Mouse (Mus musculus): ENCODE measurements around the gene Znrf2. TPM values are rescaled to one million over a fixed set of nuclear protein-coding genes. Genes with fewer than 3 reads are reported as not detected.

Znrf2 gene
- 10 to 100 TPM; 10.9 to 11.0 TPM for total RNA-seq (2021)
- long read RNA-seq, experiment 1, full-length matches to known transcripts, result 11 of 18 reads
- long read RNA-seq, experiment 1, partial matches to known transcripts, result 1 of 18 reads
- long read RNA-seq, experiment 1, other reads (novel, unspliced or antisense), result 6 of 18 reads
- long read RNA-seq, experiment 2, full-length matches to known transcripts, result 14 of 18 reads
- long read RNA-seq, experiment 2, partial matches to known transcripts, result 0 of 18 reads
- long read RNA-seq, experiment 2, other reads (novel, unspliced or antisense), result 4 of 18 reads

DNA sequence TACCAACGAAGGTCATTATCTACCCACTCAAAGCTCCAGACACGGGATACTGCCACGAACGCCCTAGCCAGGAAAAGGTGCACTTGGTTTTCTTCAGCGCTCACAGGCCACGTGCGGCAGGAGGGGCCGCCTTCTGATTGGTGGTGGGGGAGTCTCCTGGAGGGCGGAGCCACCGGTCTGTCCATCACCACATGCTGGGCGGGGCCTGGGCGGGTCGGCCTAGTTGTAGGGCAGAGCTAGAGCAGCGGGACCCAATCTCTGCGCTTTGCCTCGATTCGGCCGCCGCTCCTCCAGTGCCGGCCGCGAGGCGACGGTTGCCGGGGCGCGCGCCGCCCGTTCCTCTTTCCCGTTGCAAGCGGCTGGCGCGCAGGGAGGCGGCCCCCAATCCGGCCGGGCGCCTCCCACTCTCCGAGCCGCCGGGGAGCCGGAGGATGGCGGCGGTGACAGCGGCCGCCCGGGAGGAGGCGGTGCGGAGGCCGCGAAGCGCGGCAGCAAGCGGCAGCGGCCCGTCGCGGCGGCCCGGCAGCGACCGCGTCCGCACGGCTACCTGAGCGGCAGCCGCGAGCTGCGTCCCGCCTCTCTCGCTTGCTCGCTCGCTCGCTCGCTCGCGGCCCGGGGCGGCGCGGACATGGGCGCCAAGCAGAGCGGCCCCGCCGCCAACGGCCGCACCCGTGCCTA, at the start of gene Znrf2:
Gene Znrf2 (plus strand): TSS at position 529 of the 678 bp plus-strand sequence.
- DNase-seq (ENCODE audit: low spot score in 2 of 2), result peak; percentile 84 to 92

DNA sequence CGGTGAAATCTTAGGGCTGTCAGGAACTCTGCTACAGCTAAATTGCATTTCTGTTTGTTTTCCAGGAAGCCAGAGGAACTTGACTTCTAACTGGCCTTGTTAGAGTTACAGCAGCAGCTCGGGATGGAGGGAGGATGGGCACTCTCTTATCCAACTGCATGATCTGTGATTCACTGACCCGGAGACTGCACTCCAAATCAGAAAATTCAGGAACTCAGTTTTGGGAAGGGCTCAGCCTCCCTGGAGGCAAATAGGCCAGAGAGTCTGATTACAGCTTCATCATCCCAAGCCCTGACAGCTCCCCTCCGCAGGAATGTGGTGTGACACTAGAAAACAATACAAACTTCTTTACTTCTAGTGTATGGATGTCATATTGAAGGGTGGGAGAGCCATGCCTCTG, 49.0 kb upstream of the Znrf2 start:
- no peak for DNase-seq (ENCODE audit: low spot score in 2 of 2)

GRCm38 (mm10) chr6:54770766-54771165, 46.0 kb upstream of the Znrf2 start:
- no peak for DNase-seq (ENCODE audit: low spot score in 2 of 2)

DNA sequence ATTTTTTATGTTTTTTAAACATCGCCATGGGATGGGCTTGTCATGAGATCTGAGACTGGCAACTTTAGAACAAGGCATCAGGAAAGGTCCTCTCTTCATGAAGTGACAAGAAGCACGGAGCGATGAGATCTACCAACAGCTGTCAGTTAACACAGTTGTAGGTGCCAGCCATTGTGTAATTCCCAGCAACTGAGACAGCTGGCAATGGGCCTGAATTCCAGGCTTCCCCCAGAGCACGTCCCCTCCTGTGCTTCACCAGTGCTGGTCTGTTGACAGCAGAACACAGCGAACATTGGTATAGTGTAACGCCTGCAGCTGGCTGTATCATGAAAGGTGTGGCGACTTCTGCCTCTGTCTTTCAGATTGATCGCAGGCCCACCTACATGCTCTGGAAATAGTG, 45.5 kb upstream of the Znrf2 start:
- DNase-seq (ENCODE audit: low spot score in 2 of 2), result peak; percentile 29 to 66

DNA sequence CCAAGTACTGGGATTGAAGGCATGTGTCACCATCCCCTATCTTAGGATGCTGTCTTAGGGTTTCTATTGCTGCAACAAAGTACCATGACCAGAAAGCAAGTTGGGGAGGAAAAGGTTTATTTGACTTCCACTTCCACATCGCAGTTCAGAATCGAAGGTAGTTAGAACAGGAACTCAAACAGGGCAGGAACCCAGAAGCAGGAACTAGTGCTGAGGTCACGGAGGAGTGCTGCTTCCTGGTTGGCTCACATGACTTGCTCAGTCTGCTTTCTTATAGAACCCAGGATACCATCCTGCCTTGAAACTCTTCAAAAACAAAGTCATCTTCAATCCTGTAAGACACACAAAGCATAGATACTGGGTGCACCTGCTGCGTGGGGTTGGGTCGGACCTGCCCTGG, 44.6 kb upstream of the Znrf2 start:
- DNase-seq (ENCODE audit: low spot score in 2 of 2), result no peak

DNA sequence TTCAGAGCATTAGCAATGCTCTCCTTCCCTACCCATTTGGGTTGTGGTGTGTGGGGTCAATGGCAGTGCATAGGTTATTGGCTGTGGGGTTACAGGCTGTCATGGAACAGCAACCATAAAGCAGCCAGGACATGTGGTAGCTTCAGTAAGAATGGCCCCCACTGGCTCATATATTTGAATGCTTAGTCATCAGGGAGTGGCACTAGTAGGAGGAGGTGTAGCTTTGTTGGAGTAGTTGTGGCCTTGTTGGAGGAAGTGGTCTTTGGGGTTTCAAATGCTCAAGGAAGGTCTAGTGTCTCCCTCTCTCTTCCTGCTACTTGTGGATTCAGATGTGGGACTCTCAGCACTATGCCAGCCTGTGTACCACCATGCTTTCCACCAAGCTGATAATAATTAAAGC, 41.0 kb upstream of the Znrf2 start:
- no peak for DNase-seq (ENCODE audit: low spot score in 2 of 2)

GRCm38 (mm10) chr6:54777661-54778060, 39.1 kb upstream of the Znrf2 start:
- DNase-seq (ENCODE audit: low spot score in 2 of 2), result no peak

GRCm38 (mm10) chr6:54779968-54780367, 36.7 kb upstream of the Znrf2 start:
- DNase-seq (ENCODE audit: low spot score in 2 of 2), result no peak

GRCm38 (mm10) chr6:54780569-54781304, 36.0 kb upstream of the Znrf2 start:
- no peak for DNase-seq (ENCODE audit: low spot score in 2 of 2)

- no peak for DNase-seq (ENCODE audit: low spot score in 2 of 2)
Measured at GRCm38 (mm10) chr6:54781881-54782280, 34.8 kb upstream of the Znrf2 start.

GRCm38 (mm10) chr6:54785098-54785730, 31.5 kb upstream of the Znrf2 start:
- DNase-seq (ENCODE audit: low spot score in 2 of 2), result no peak

- DNase-seq (ENCODE audit: low spot score in 2 of 2), result no peak
Measured at GRCm38 (mm10) chr6:54786766-54787165, 29.9 kb upstream of the Znrf2 start.

GRCm38 (mm10) chr6:54788493-54788892, 28.2 kb upstream of the Znrf2 start:
- DNase-seq (ENCODE audit: low spot score in 2 of 2), result no peak

DNA sequence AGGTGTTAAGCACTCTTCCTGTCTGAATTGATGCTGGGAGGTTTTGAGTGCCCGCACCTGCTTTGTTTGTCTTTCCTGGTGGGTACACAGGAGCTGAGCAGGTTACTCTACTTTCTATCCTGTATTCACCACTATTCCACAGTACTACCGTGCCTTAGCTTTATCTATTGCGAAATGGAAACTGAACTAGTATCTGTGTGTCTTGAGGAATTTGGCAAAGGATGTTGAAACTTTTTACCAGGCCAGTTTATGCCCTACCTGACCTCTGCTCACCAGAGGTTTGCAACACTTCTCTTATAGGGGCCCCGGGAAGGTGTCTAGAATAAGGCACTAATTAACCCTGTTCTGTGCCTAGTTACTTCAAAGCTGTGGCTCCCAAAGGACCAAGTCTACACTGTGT, 27.6 kb upstream of the Znrf2 start:
- DNase-seq (ENCODE audit: low spot score in 2 of 2), result no peak

DNA sequence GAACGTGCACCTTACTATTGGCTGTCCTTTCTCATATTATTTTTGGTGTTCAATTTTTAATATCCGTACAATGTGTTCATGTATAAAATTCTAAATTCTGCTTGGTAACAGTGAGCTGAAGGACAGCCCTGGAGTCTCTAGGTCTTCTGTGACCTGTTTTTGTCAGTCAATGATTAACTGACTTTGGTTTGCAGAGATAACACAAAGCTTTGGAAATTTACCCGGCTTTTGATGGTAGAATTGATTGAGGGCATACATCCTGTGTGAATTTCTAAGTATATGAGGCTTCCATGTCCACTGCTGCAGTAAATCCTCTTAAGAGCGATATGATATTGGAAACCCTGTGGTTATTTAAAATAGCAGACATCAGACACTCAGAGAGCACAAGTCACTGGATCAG, 26.6 kb upstream of the Znrf2 start:
- DNase-seq (ENCODE audit: low spot score in 2 of 2), result no peak

- no peak for DNase-seq (ENCODE audit: low spot score in 2 of 2)
Measured at GRCm38 (mm10) chr6:54793853-54794252, 22.9 kb upstream of the Znrf2 start.

- DNase-seq (ENCODE audit: low spot score in 2 of 2), result no peak
Measured at GRCm38 (mm10) chr6:54794372-54794771, 22.3 kb upstream of the Znrf2 start.

- DNase-seq (ENCODE audit: low spot score in 2 of 2), result no peak
Measured at GRCm38 (mm10) chr6:54794991-54795390, 21.7 kb upstream of the Znrf2 start.

DNA sequence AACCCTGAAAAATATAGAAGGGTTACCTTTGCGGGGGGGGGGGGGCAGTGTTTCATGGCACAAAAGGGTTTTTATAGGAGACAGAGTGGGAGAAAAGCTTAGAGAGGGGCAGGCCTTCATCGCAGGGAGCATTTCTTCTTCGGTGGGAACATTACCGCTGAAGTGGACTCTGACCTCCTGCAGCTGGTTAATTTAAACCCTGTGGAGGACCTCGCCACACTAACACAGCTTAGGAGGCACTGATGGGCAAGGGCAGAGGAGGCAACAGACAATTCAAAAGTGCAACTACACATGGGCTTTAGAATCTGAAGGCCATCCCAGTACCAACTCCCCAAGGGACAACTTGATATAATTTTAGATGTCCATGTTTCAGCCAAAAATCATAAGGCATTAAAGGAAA, 20.7 kb upstream of the Znrf2 start:
- no peak for DNase-seq (ENCODE audit: low spot score in 2 of 2)

DNA sequence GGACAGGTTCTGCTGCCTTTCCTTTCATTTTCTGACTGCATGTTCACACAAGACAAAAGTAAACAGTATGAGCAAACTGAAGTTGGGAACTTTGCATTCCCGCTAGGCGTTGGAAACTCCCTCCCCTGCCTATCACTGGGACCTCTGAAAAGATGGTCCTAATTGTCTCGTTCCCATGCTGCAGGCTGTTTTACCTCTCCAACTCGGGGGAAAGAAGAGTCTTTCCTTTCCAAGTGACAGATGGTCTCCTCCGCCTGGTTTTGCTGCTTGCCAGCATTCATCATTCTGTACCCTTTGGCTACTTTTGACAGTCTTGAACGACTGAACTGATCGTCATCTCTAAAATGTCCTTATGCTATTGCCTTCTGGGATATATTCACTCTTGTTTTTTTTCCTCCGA, 14.4 kb upstream of the Znrf2 start:
- DNase-seq (ENCODE audit: low spot score in 2 of 2), result no peak

DNA sequence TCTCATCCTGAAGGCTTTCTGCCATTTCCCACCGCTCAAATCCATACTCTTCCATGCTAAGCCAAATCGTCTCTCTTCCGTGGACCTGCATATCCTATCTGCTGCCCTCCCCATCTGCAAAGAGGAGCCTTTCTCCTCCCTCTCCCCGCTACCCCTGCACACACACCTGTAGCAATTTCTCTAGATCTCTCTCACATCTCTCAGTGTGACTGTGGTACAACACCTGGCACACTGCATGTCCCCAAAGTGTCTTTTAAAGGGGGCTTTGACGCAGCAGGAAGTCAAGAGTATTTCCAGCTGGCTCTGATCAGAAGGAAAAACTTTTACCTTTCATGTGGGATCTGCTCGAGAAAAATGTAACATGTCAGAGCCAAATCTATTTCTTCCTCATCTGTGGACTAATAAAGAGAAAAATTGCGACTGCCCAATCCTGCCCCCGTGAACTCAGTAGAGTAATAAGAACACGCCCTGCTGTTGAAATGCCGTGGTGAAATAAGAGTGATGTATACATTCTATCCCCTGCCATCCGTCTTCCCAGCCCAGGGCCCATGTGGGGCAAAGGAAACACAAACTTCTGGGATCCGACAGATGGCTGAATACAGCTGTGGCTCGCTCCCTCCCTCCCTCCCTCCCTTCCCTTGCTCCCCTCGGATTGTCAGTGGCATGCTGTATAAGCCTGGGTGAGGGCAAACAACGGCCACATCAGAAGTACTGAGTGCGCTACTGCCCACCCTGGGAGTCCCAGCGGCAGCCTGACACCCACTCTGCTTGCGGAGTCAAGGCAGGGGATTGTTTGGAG, 12.5 kb upstream of the Znrf2 start:
- no peak for DNase-seq (ENCODE audit: low spot score in 2 of 2)
